Mouse (Mus musculus): Measurements from ENCODE around the gene Nme7.

Nme7 gene

DNA sequence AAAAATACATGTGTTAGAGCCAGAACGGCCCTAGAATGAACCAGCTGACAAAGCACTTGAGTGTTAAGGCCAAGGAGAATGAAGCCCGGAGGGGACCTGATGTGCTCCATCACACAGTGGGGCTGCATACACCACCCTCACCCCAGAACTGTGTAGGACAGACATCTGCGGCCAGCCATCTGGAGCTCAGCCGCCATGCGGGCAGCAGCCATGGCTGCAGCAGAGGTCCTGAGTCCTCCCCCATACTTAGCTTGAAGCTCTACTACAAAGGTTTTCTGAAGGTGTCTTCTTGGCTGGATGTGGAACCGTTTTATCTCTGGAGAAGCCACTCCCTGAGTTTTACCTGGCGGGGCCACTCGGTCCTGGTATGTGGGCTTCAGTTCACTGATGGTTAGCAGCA, 149.2 kb downstream of the Nme7 start:
- TF ChIP-seq GATA4 (IDR thresholded peaks at IDR 0.05; ENCODE audit: insufficient replicate concordance, low read length), result no peak

DNA sequence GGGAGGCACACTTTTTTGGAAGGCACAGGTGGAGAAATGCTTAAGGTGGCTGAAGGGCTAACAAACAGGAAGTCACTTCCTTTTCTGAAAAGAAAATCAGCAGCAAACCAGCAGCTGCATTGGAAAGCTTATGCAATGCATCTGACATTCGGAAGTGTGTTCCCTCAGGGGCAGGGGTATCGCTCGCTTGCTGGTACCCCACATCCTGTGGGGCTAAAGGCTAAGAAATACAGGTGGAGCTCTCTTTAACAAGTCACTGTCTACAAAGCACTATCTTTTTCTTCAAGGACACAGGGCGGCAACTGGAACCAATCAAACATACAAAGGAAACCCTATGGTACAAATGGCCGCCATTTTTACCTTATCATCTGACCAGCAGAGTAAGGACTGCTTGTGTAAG, 149.8 kb downstream of the Nme7 start:
- no peak for TF ChIP-seq GATA4 (IDR thresholded peaks at IDR 0.05; ENCODE audit: insufficient replicate concordance, low read length)

DNA sequence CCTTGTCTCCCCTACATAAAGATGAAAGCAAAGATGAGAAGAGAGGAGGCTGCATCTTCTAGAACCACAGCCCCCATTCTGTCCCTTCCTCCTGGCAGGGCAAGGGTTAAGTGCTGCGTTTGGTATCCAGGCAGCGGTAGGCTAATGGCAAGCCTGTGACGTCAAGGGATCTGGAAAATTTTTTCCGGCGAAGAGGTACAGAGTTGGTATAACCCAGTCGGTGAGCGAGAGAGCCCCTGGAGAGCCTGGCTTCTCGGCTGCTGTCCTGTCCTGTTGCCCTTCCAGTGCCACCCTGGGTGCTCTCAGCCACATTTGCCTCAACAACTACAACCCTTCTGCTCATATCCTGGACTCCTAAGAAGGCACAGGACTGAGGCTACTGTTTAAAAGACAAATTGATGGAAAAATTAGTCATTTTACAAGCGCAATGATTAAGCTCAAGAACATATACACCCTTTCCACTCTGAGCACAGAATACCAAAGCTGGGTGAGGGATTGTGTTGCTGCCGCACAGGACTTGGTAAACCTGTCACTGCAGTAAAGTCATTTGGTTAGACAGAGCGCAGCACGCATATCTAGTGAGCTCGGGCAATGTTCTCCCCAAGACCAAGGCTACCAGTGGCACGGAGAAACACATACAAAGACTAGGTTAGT, 151.0 kb downstream of the Nme7 start:
- no peak for TF ChIP-seq GATA4 (IDR thresholded peaks at IDR 0.05; ENCODE audit: insufficient replicate concordance, low read length)

DNA sequence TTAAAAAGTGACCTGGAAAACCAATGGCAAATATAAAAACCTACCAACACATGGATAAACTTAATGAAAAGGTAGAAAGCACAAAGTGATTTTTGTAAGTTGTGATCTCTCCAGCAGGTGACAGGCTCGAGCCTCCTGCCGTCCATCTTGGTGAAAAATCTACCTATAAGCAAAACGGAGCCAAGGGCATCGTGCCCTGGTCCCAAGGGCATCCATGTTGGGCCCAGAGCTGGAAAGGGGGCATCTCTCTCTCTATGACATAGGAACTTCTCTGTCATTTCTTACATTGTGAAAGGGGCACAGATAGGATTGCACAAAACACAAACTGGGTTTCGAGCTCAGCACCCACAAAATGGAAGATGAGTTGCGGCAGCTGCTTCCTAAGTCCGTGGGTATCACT, 151.7 kb downstream of the Nme7 start:
- TF ChIP-seq GATA4 (IDR thresholded peaks at IDR 0.05; ENCODE audit: insufficient replicate concordance, low read length), result no peak

DNA sequence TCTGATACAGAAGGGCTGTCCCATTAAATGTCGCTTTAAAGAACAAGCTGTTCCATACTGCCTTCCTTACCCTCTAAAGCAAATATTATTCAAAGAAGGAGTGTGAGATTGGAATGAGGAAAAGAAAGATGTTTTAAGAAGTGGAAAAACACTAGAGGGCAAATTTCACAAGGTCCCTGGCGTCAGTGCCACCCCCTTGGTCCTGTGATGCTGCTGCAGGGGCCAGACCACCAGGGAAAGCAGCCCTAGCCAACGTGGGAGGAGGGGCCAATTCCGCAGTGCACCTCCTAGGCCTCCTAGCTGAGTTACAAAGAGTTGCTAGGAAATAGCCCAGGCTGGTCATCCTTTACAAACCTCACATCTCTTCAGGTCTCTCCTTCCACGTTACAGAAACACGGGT, 152.1 kb downstream of the Nme7 start:
- TF ChIP-seq GATA4 (IDR thresholded peaks at IDR 0.05; ENCODE audit: insufficient replicate concordance, low read length), result no peak

DNA sequence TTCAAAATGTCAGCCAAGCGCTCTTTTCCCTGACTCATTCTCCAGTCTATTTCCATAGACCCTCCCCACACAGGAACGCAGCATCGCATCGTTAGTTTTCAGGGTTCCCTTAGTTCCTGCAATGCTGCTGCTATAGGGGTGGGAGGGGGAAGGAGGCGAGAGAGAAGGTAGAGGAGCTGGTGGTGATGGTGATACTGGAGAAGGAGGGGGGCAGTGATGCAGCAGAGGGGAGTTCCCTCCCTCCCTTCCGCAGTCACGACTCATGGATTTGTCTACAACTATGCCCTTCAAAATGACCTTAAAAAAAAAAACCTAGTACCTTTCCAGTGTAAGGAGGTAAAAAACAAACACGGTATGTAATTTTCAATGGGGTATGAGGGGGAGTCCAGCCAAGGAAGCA, 152.8 kb downstream of the Nme7 start:
- TF ChIP-seq GATA4 (IDR thresholded peaks at IDR 0.05; ENCODE audit: insufficient replicate concordance, low read length), result no peak

DNA sequence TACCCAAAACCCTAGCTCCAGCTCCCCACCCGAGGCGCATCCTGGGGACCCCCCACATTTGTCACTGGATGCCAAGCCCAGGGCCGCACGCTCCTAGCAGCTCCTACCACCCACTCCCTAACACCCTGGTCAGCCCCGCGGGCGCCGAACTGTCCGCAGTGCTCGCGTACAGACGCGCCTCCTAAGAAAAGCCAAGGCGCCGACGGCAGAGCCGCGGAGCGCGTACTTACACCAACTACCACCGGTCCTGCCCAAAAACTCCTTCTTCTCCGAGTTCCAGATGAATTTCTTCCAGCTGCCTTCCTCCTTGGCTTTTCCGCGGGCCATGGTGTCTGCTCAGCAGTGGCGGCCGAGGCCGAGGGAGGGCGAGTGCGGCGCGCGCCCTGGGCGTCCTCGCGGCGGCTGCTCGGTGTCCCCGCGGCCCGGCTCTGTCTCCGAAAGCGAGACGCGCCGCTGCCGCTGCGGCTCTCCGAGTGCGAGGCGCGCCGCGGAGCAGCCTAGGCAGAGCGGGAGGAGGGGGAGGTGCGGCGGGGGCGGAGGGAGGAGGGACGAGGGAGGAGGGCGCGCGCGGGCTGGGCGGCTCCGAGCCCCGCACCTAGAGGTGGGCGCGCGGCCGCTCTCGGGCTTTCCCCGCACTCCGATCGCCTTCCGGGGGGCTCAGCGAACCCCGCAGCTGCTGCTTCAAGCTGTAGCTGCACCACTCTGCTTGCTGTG, 153.8 kb downstream of the Nme7 start:
- no peak for TF ChIP-seq GATA4 (IDR thresholded peaks at IDR 0.05; ENCODE audit: insufficient replicate concordance, low read length)

DNA sequence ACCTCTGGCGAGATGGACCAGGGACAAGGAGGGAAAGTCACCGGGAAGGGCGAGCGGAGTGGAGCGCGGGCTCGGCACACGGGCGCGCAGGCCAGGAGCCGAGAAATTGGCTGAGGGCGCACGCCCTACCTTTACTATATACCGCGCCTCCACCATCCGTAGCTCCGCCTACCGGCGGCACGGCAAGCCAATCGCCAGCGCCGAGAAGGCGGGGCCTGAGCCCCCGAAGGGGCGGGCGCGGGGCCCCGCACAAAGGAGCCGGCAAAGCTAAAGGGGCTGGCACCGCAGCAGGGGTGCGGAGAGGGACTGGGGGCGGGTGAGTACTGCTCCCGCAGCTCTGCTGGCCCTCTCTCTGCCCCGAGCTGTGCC, 154.3 kb downstream of the Nme7 start, which contains the start of gene Atp1b1:
Atp1b1 (minus strand) TSS at position 111 of the 369 bp plus-strand sequence.
- TF ChIP-seq GATA4 (IDR thresholded peaks at IDR 0.05; ENCODE audit: insufficient replicate concordance, low read length), result no peak

DNA sequence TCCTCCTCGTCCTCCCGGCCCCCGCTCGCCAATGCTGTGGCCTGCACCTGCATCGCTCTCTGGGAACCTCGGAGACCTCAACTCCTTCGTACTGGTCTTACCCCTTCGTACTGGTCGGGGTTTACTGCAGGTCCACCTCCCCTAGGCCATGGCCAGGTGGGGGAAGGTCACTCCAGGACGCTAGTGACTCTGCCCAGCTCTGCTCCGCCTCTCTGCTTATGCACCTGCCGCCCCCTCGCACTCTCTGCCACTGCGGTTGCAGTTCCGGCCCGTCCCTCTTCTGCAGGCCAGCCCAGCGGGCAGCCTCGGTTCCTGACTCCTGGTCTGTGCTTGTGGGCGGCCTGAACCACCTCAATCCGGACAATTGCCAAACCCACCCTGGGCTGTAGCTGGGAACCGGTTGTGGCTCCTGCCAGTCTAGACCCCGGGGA, 154.7 kb downstream of the Nme7 start:
- no peak for TF ChIP-seq GATA4 (IDR thresholded peaks at IDR 0.05; ENCODE audit: insufficient replicate concordance, low read length)

DNA sequence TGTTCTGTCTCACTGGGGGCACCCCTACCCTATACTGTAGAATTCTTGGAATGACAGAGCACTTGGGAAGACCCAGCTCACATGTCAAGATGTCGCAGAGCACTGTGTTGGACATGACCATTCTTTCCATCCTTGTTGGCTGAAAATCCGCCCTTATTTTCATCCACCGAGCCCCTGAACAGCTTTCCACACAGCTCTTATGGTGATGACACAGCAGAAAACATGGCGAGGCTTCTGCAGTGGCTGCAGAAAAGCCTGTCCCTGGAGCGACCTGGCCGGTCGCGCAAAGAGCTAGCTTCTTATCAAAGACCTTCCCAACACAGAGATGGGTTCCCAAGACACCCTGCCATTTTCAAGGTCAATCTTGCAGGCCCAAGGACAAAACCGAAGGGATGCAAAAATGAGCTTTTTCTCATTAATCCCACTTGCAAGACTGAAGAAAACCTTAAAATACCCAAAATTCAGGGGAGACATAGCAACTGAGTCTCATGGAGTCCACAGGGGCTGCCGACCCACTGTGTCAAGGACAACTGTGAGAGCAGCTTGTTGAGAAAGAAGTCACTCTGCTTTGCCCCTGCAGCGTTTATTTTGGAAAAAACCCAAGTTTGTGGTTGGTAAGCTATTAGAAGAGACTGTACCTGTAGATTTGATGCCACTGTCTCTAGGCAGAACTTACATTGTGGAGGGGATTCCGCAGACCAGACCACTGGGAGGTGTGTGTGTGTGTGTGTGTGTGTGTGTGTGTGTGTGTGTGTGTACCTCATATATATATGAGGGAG, 155.4 kb downstream of the Nme7 start:
- no peak for TF ChIP-seq GATA4 (IDR thresholded peaks at IDR 0.05; ENCODE audit: insufficient replicate concordance, low read length)

DNA sequence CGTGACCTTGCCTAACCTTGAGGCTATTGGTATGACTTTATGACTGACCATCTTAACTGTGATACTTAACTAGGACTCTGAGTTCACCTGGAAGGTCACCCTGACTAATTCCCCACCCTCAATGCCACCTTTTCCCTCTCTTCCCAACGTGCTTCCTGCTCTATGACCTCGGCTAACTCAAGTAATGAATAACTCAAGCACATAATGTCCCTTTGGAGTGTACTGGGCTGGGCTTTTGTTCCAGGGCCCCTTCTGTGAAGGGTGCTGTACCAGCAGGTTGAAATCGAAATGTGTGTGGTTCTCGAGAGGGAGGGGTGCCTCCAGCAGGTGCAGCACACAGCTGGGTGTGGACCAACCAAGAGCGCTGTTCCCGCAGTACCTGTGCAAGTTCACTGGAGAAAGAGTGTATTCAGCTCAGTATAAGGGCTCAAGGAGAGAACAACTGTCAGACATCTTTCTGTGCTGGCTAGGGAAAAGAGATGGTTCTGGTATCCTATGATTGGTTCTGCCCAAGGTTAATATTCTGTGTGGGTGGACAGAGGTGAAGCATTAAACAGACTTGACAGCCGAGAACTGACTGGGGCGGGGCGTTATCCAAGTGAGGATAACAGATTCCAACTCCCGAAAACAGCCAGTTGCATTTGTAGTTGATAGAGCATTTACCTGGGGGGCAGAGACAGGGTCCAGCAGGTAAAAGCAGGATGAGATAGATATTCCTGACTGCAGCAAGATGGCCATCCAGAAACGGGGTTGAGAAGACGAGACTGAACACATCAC, 157.2 kb downstream of the Nme7 start:
- TF ChIP-seq GATA4 (IDR thresholded peaks at IDR 0.05; ENCODE audit: insufficient replicate concordance, low read length), result no peak

DNA sequence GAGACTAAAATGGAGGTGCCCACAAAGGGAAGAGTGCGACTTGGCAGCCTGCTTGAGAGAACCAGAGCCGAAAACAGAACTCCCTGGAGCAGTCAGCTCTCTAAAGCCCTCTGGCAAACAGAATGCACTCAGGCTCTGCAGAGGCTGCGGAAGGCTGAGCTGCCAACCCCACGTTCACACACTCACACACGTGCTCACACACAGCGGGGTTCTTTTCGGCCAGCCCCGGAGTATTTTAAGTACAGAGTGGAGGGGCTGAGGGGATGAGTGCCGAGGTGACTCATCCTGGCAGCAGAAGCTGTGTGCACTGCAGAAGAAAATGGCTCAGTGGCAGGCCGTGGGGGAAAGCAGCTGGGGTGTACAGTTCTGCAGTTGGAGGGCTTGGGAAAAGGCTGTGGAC, 157.8 kb downstream of the Nme7 start:
- no peak for TF ChIP-seq GATA4 (IDR thresholded peaks at IDR 0.05; ENCODE audit: insufficient replicate concordance, low read length)

DNA sequence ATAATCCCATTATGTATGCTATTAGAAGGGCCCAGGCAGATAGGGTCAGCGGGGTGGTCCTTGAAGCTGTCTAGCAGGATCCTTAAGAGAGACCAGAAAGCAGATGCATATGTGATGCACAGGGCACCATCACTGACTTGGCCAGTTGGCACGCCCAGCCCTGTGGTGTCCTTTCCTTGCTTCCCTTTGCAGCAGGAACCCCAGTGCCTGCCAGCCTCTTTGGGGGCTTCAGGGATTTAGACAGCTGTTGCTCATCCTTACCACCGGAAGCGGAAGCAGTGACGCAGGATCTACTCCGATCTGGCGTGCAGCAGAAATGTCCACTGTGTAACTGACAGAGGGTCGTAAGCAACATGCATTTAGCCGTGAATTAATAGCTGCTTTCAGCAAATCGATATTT, 163.5 kb downstream of the Nme7 start:
- no peak for TF ChIP-seq GATA4 (IDR thresholded peaks at IDR 0.05; ENCODE audit: insufficient replicate concordance, low read length)

DNA sequence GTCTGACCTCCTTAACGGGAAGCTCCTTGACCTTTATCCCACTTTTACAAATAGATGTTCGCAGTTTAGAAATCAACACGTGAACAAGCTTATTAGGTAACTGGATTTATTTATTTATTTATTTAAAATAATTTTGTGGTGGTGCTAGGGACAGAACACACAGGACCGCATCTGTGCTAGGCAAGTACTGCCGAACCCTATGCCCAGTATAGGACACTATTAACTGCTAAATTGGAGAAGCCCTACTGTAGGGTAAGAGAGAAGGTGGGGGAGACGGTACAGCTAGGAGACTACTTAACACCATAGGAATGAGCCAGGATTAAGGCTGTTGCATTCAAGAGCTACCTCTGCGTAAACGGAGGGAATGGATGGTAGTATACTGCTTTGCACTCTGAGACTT, 164.4 kb downstream of the Nme7 start:
- no peak for TF ChIP-seq GATA4 (IDR thresholded peaks at IDR 0.05; ENCODE audit: insufficient replicate concordance, low read length)

DNA sequence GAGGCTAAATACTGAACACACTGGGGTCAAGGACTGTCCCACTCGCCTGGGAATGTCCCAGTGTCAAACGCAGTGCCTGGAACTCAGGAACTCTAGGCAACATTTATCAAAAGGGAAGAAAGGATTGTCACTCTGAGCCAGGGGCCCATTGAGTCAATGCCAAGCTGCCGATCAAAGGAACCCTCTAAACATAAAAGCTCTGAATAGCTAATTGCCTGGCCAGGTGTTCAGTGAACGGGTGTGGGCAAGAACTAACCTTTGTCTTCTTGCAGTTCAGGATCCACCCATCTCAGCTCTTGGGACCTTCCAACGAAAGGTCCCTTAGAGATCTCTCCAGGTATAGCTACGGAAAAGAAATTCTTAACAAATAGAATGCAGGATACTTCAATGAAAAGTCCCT, 167.1 kb downstream of the Nme7 start:
- TF ChIP-seq GATA4 (IDR thresholded peaks at IDR 0.05; ENCODE audit: insufficient replicate concordance, low read length), result no peak
